Mouse (Mus musculus) layer of hippocampus, adult 11-12 months (tissue): ENCODE results near the gene Znrf1.

Experiments
- DNase-seq: peaks from one replicate; pipeline ENCODE4 v3.0.0; 2022; ENCODE audit warnings: low spot score

The Znrf1 gene

DNA sequence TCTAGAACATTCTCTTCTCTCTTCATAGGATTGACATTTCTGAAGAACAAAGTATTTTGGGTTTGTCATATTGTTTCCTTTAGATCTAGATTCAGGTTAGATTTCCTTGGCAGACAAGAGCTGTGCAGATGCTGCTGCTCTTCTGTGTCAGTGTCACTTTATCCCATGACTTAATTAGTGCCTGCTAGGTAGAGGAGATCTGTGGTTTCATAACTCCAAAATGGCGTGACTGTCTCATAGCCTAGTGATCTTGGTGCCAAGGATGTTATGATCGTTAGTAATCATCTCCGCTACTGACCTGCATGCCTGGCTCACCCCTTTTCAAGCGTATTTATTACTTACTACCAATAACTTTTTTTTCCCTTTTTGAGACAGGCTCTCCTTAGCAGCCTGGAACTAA, 34.0 kb downstream of the Znrf1 start:
- DNase-seq: no peak

DNA sequence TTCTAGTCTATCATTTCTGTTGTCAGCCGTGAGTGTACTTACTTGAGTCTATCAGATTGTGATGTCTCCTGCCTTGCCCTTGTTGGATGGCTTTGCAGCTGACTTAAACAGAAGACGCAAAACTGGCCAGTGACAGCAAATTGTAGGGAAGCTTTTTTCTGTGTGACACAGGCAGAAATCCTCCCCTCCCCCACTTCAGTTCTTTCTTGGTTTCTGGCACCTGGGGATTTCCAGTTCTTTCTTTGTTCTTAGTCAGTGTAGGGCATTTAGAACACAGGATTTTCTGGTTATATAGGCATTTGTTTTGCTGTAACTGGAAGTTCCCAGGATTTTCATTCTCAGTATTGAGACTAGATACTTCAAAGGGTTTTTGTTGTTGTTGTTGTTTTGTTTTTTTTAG, 34.5 kb downstream of the Znrf1 start:
- no peak for DNase-seq

- no peak for DNase-seq
Measured at GRCm38 (mm10) chr8:111571661-111572060, 35.8 kb downstream of the Znrf1 start.

- DNase-seq: no peak
Measured at GRCm38 (mm10) chr8:111572431-111572830, 36.5 kb downstream of the Znrf1 start.

- DNase-seq: no peak
Measured at GRCm38 (mm10) chr8:111573583-111573982, 37.7 kb downstream of the Znrf1 start.

DNA sequence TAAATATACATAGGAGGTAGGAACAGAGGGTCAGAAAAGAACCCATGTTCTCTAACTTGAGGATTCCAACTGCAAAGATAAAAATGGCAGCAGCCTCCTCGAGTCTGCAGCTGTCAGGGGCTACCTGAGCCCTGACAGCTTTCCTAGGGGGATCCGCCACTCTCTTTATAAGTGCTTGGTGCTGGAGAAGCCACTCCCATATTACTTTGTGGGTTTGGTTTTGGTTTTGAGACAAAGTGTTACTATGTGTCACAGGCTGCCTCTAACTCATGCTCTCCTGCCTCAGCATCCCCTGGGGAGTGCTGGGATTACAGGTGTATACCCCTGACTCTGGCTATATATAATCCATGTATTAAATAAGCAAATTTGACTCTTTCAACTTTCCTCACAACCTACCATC, 38.1 kb downstream of the Znrf1 start:
- DNase-seq: no peak

DNA sequence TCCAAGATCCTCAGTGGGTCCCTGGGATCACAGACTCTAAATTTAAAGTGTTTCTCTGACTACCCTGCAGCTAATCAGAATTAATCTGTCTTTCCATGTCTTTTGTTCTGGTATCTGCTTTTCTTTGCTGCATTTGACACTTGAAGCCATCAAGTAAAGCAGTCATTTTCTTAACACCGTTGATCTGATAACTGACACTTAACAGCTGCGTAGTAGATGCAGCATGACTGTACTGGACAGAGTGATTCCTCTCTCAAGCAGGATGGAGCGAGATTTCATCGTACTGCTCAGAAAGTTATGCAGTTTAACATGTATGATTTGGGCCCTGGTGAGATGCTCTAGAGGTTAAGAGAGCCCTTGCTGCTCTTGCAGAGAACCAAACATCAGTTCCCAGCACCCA, 39.6 kb downstream of the Znrf1 start:
- no peak for DNase-seq

DNA sequence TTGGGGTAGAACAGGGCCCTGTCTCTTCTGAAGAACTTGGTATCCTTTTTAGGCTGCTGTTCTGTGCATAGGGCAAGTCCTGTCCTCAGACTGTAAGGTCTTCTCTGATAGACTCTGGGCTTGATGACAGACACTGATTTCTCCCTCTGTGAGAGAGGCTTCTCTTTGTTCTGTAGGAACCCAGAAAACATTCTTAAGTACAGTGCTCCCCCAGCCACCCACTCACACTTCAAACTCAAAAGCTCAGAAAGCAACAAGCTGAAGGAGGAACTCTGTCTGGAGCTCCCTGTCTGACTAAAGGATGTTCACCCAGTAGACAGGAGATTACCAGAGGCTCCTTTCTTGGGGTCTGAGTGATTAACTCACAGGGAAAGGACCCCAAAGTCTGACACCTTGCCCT, 40.6 kb downstream of the Znrf1 start:
- DNase-seq: no peak

- no peak for DNase-seq
Measured at GRCm38 (mm10) chr8:111577880-111578533, 42.1 kb downstream of the Znrf1 start.

- DNase-seq: no peak
Measured at GRCm38 (mm10) chr8:111579318-111579717, 43.4 kb downstream of the Znrf1 start.

DNA sequence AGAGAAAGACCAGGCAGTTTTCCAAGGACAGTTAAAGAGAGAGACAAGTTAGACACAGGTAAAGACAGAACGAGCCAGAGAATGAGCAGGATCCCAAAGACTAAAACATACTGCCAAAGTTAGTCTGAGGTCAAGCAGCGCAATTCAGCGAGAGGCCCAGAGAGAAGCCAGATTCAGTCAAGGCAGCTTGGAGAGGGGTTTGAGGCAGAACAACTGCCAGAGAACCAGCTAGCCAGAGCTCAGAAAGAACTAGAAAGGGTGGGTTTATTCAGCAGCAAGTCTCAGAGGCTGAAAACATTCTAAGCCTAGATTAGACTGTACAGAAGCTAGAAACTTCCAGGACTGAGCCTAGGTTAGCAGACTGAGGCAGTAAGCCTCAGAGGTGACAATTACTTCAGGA, 44.4 kb downstream of the Znrf1 start:
- no peak for DNase-seq

DNA sequence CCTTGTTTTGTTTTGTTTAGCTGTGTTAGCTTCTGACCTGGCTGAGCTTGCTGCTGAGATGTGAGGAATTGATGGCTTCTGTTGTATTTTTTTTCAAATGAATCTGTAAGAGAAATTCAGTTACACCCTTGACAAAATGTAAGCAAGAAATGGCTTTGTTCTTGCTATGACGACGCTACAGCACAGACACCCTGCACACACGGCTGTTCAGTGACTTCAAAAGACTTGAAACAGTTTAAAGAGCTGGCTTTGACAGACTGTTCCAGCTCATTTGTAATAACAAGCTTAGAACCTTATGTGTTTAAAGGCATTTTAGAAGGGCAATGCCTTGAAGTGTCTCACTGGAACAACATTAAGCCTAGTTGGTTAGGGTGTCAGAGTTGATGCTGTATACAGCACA, 46.5 kb downstream of the Znrf1 start:
- no peak for DNase-seq

DNA sequence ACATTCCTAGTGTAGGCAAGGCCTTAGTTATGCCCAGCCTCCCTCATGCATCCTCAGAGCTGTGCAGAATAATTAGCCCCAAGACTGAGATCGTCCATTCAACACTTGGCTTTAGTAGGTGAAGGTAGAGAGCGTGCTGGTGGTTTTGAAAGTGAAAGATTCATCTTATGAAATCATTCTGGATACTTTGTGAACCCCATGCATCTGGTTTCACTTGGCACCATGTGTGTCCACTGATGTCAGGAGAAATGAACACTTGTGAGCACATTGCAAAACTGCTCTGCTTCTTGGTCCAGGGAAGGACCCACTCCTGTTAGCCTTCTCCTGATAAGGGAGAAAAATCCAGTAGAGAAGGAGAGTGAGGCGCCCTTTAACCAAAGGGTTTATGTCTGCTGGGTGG, 49.0 kb downstream of the Znrf1 start:
- DNase-seq: no peak

- no peak for DNase-seq
Measured at GRCm38 (mm10) chr8:111587545-111588094, 51.7 kb downstream of the Znrf1 start.

DNA sequence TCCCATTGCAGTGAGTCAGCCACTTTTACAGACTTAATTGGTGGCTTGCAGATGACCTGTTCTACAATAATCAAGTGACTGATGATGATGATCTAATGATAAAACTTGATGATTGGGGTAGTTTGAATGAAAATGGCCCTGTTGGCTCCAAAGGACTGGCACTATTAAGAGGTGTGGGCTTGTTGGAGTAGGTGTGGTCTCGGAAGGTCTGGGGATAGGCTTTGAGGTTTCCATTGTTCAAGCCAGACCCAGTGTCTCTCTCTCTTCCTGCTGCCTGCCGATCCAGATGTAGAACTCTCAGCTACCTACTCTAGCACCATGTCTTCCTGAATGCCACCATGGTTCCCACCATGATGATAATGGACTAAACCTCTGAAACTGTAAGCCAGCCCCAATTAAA, 52.4 kb downstream of the Znrf1 start:
- DNase-seq: no peak

DNA sequence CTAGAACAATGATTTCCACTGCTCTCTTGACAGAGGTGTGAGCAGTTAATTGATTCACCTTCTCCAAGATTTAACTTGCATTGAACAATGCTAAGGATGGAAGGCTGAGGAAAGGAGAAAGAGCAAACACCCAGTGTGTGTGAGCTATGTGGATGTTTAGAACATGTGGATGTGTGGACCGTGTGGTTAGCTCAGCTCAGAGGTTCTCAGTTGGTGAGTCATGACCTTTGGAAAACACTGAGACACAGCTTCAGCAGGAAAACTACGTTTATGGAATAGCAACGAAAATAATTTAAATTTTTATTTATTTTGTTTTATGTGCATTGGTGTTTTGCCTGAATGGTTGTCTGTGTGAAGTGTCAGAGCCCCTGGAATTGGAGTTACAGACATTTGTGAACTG, 54.3 kb downstream of the Znrf1 start:
- DNase-seq: no peak

DNA sequence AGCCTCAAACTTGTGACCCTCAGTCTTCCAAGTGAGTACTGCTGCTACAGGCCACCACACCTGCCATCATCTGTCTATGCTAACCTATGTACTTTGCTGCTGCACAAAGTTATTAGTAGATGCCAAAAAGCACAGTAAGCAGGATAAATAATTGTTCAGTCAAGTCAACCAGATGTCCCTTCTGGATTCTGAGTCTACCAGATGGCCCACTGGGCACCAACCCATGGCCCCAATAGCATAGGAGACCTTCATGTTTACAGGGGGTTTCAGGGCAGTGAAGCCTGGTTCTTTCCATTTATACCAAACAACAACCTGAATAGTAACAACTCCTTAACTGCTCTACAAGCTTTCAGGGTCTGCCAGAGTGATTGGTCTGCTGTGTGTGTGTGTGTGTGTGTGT, 55.3 kb downstream of the Znrf1 start:
- no peak for DNase-seq

DNA sequence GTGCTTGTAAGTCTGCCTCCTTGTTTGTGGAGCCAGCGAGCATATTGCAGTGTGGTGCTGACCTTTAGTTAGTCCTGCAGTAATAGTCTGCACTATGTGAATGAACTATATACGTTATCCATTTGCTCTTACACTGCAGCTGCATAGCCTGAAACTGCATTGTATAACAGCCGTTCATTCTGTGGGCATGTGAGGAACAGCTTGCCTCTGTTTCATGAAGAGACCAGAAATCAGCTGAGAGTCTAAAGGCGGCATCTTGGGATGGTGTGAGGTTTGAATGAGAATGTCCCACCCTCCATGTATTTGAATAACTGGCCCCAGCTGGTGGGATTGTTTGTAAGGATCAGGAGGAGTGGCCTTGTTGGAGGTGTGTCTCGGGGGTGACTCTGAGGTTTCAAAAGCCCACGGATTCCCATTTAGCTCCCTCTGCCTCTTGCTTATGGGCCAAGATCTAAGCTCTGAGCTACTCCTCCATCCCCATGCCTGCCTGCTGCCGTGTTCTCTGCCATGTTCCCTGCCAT, 56.6 kb downstream of the Znrf1 start:
- DNase-seq: no peak

DNA sequence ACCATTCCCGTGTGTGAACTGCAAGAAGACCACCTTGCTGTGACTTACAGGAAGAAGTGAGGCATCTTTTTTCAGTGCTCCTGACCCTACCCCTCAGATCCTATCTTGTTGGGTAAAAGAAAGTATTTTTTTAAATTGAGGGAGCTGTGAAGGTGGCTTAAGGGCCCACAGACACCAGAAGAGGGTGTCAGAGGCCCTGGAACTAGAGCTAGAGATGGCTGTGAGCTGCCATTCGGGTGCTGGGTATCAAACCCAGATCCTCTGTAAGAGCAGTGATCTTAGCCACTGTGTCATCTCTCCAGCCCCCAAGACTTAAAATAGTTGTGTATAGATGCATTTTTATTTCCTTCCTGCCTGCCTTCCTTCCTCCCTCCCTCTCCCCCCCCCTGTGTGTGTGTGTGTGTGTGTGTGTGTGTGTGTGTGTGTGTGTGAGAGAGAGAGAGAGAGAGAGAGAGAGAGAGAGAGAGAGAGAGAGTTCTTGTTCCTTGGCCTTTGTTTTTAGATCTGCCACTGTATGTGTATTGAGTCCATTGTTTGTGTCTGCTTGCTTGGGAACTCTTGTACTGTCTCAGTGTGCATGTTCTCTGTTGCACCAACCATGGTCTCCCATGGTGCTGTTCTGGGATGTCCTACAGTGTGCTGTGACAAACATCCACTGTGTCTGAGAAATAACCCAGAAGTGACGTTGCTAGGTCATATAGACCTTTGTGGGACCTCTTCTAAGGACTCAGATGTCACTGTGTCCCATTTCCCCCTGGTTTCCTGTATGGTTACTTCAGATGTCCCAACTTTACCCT, 58.3 kb downstream of the Znrf1 start:
- no peak for DNase-seq

GRCm38 (mm10) chr8:111594951-111595350, 59.1 kb downstream of the Znrf1 start:
- no peak for DNase-seq

GRCm38 (mm10) chr8:111595712-111596484, 60.0 kb downstream of the Znrf1 start:
- peak; percentile 45 for DNase-seq

GRCm38 (mm10) chr8:111596485-111596821, 60.6 kb downstream of the Znrf1 start:
- no peak for DNase-seq

DNA sequence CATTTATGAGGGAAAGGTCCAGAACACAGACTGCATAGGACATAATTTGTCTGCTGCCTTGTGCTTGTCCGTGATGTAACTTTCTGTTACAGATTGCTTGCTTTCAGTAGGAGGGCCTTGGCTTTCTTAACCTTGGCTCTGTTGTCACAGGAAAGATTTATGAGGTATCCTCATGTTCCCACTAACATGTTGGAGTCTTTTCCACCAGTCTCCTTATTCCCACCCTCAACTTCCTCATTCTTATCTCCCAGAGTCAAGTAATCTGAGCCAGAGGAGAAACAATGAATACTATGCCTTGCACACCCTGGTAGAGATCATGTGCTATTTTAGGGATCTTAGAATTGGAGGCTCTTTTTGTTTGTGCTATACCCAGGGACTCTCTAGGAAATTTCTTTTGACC, 61.4 kb downstream of the Znrf1 start:
- no peak for DNase-seq
